Mouse (Mus musculus): Measurements from ENCODE around the gene Mxd1.

DNA sequence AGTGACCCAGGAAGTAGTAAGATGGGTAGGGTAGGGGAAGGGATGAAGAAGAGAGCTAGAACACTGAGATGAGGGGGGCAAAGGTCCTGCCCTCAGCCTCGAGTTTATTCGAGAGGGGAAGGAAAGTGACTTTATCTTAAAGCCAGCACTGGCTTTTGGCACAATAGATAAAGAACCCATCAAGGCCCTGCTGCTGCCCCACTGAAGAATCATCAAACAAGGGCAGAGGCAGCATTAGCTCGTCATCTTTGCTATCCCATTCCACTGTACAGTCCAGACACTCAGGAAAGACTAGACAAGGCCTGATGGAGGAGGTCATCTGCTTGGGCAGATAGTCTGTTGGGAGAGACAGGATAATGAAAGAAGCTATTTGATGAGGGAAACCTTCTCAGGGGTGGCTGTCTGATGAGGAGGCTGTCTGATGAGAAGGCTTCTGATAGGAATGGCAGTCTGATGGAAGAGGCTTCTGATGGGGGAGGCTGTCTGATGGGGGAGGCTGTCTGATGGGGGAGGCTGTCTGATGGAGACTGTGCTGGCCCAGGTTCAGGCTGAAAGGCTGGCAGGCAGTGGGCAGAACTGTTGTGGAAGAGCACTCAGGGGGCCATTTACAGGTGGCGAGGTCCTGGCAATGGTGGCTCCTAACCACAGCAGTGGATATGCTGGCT lies 31.7 kb downstream of the Mxd1 start:
- TF ChIP-seq POLR2A (IDR thresholded peaks at IDR 0.05; ENCODE audit: borderline replicate concordance, extremely low read depth, low read depth, low read length): no peak
- no peak for TF ChIP-seq CTCF (IDR thresholded peaks at IDR 0.05; ENCODE audit: insufficient read depth, low read length)
